Mouse (Mus musculus): ENCODE measurements around the gene Epb41l3. TPM values are rescaled to one million over a fixed set of nuclear protein-coding genes. Genes with fewer than 3 reads are reported as not detected.

Gene Epb41l3
- polyA plus RNA-seq, 1 experiment from 2014 or later: 64.0 TPM

DNA sequence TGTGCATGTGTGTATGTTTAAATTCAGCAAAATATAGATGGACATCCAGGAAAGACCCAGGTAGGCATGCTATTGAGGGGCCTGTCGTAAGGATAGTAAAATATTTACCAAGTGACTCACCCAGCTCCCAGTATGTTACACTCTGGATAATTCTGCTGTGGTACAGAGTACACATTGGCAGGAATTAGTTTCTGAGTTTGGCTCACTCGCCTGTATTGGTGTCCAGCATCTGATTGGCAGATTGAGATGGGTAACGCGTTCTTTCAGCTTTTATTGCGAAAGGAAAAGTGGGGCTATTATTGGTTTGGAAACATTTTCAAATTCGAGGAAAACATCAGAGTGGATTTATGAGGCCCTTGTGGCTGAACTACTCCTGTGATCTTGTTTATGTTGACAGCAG is 145.9 kb downstream of the Epb41l3 start:
- TF ChIP-seq CTCF (IDR thresholded peaks at IDR 0.05; ENCODE audit: low read depth): no peak

DNA sequence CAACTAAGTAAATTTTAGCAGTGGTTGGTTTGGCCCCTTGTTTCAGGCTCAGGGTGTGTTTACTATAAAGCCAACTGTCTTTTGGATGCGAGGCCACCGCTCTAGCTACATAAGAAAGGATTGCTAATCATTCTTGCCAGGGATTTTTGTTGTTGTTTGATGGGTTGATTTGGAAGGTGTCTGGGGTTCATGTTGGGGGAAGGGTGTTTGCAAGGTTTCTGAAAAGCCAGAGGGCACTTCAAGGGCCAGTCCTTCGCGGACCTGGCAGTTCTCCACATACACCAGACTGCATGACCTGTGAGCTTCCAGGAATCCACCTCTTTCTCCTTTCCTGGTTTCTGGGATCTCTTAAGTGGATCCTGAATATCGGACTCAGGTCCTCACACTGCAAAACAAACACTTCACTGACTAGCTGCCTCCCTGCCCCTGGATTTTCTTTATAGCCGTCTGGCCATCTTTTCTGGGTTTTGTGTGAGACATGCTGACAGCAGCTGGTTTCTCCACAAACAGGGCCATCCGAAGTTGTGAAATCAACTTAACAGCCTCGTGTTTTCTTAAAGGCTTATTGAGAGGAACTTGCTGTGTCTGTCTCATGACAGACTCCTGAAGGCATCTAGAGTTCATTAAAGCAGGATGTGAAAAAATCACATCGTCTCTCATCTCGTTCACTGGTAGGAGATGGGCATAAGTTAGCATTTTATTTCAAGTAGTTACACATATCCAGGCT is 146.6 kb downstream of the Epb41l3 start:
- peaks cover 10% of the 10 kb centered on the region for H3K4me1 ChIP-seq (ENCODE audit: insufficient read depth)
- no peak overlapping the region for H3K4me3 ChIP-seq (ENCODE audit: low read depth, low read length)
- 15% methylated on average over 10 of the region's 10 CpGs for WGBS
- no peak for TF ChIP-seq CTCF (IDR thresholded peaks at IDR 0.05; ENCODE audit: low read depth)
- no peak overlapping the region for H3K9ac ChIP-seq
- H3K27me3 ChIP-seq (ENCODE audit: insufficient read depth, low read length): no peaks in the 10 kb centered on the region
- DNase-seq: peak; percentile 64
- H3K36me3 ChIP-seq (ENCODE audit: insufficient read depth): peaks cover 9% of the 10 kb centered on the region; the same call in 1 of the 2 replicates
- no peak overlapping the region for H3K27ac ChIP-seq (ENCODE audit: low read depth)
- ATAC-seq (ENCODE audit: insufficient read depth): peak; percentile 51
- H3K4me2 ChIP-seq: no peak overlapping the region
- no peaks in the 10 kb centered on the region for H3K9me3 ChIP-seq (ENCODE audit: low read depth, low read length)

More for the DNA sequence above, 145.9 kb downstream of the Epb41l3 start:
- H3K36me3 ChIP-seq (ENCODE audit: insufficient read depth): peaks cover 9% of the 10 kb centered on the region; the same call in 1 of the 2 replicates
- no peak for DNase-seq
- H3K27me3 ChIP-seq (ENCODE audit: insufficient read depth, low read length): no peaks in the 10 kb centered on the region
- no peak overlapping the region for H3K27ac ChIP-seq (ENCODE audit: low read depth)
- H3K4me3 ChIP-seq (ENCODE audit: low read depth, low read length): no peak overlapping the region
- no peak overlapping the region for H3K9ac ChIP-seq
- WGBS: 64% methylated on average over 6 of the region's 6 CpGs
- H3K9me3 ChIP-seq (ENCODE audit: low read depth, low read length): no peaks in the 10 kb centered on the region
- ATAC-seq (ENCODE audit: insufficient read depth): peak; percentile 44; the same call in 1 of the 2 replicates
- no peak overlapping the region for H3K4me2 ChIP-seq
- H3K4me1 ChIP-seq (ENCODE audit: insufficient read depth): peaks cover 10% of the 10 kb centered on the region

DNA sequence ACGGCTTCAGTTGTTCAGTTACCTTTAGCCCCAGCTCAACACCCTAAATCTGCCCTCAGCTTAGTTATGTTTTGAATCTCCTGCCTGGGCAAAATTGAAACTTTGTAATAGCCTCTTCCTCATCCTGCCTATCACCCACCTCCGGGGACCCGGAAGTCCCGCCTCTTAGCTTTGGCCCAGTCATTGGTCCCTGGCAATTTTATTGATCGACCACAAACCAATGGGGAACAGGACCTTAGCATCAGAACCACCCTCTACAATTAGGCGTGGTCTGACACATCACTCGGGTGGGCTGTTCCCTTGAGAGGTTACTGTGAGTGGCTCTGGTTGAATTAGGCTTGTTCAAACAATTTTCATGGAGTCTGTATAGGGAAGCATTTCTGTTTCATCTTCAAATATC is 150.5 kb downstream of the Epb41l3 start:
- no peaks in the 10 kb centered on the region for H3K27me3 ChIP-seq (ENCODE audit: insufficient read depth, low read length)
- no peaks in the 10 kb centered on the region for H3K9me3 ChIP-seq (ENCODE audit: low read depth, low read length)
- no peak for ATAC-seq (ENCODE audit: insufficient read depth)
- no peak overlapping the region for H3K9ac ChIP-seq
- no peak overlapping the region for H3K4me3 ChIP-seq (ENCODE audit: low read depth, low read length)
- WGBS: 86% methylated on average over 7 of the region's 7 CpGs
- TF ChIP-seq CTCF (IDR thresholded peaks at IDR 0.05; ENCODE audit: low read depth): no peak
- H3K4me2 ChIP-seq: no peak overlapping the region
- peaks cover 10% of the 10 kb centered on the region for H3K4me1 ChIP-seq (ENCODE audit: insufficient read depth)
- peaks cover 5% of the 10 kb centered on the region; the same call in 1 of the 2 replicates for H3K36me3 ChIP-seq (ENCODE audit: insufficient read depth)
- no peak overlapping the region for H3K27ac ChIP-seq (ENCODE audit: low read depth)
- DNase-seq: no peak

DNA sequence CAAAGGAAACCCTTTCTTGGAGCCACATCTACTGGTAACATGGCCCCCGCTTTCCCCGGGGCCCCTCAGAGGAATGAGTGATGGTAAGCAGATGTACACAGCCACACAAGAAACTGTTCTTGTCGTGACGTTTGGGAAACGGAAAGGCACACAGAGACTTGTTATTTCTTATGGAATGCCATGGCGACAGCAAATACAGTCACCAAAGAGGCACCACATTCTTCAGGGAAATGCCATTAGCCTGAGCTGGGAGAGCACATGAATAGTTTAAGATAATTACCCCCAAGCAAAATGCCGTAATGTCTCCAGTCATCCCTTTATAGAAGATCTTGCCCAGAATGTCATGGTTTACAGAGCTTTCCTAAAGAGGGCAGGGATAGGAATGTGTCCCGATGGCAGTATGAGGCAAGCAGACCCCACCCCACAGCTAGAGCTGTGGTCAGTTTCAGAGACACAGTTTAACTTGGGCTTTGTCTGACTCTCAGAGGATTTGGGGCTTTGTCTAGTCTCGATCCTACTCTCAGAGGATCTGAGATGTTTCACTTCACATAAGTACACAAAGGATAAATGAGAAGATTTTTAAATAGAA is 152.0 kb downstream of the Epb41l3 start:
- WGBS: 30% methylated on average over 9 of the region's 9 CpGs

DNA sequence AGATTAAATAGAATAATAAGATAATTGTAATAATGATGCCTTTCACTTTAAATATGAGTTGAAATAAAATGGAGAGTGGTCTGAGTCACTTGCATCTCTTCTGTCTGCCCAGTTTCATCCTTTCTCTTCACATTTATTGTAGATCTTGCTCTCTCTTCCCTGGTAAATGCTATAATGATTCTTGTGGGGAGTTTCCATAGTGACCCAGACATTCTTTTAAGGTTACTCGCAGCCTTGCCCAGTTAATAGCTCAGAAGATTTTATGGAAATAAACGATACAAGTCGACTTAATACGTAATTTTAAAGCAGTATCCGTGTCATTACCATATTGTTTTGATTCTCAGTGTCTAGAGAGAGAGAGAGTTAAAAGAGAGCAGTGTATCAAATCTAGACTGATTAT is 154.0 kb downstream of the Epb41l3 start:
- Histone ChIP-seq H3K27ac (ENCODE audit: low read depth) (no peak overlapping the region), H3K9me3 (ENCODE audit: low read depth, low read length) (no peaks in the 10 kb centered on the region), H3K4me3 (ENCODE audit: low read depth, low read length) (no peak overlapping the region), H3K9ac (no peak overlapping the region), H3K4me1 (ENCODE audit: insufficient read depth) (no peaks in the 10 kb centered on the region), H3K4me2 (no peak overlapping the region), H3K36me3 (ENCODE audit: insufficient read depth) (no peaks in the 10 kb centered on the region), H3K27me3 (ENCODE audit: insufficient read depth, low read length) (no peaks in the 10 kb centered on the region)
- DNase-seq (no peak), ATAC-seq (ENCODE audit: insufficient read depth) (no peak)
- WGBS: 63% methylated on average over 5 of the region's 5 CpGs
- TF ChIP-seq CTCF (IDR thresholded peaks at IDR 0.05; ENCODE audit: low read depth): no peak

More for the DNA sequence above, 152.0 kb downstream of the Epb41l3 start:
- H3K4me1 ChIP-seq (ENCODE audit: insufficient read depth): no peaks in the 10 kb centered on the region
- no peaks in the 10 kb centered on the region for H3K27me3 ChIP-seq (ENCODE audit: insufficient read depth, low read length)
- peak; percentile 50 for DNase-seq
- peaks cover 5% of the 10 kb centered on the region; the same call in 1 of the 2 replicates for H3K36me3 ChIP-seq (ENCODE audit: insufficient read depth)
- no peak for TF ChIP-seq CTCF (IDR thresholded peaks at IDR 0.05; ENCODE audit: low read depth)
- H3K27ac ChIP-seq (ENCODE audit: low read depth): no peak overlapping the region
- H3K4me2 ChIP-seq: 0 out of 2 replicates have a peak overlapping the region, but pooled peaks have one; percentile 2
- H3K9me3 ChIP-seq (ENCODE audit: low read depth, low read length): no peaks in the 10 kb centered on the region
- peak; percentile 62 for ATAC-seq (ENCODE audit: insufficient read depth)
- no peak overlapping the region for H3K9ac ChIP-seq
- no peak overlapping the region for H3K4me3 ChIP-seq (ENCODE audit: low read depth, low read length)

DNA sequence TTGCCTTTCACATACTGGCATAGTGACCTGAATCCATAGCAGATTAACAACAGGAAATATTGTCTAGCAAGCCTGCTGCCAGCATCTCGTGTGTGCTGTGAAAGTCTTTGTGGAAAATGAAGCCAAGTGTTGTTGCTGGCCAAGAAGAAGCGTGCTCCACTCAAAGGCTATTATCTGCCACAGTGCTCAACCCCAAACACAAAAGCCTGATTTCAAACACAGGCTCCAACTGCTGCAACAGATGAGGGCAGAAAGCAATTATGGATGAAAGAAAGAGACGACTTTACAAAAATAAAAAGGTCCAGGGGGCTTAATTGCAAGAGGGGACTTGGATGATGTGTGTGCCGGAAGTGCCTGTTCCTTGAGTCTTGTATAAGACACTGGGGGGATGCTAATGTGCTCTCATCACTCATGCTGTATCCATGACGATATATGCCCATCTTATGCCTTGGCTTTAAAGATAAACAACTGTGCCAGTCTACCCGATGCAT is 154.7 kb downstream of the Epb41l3 start:
- Histone ChIP-seq H3K4me2 (no peak overlapping the region), H3K27ac (ENCODE audit: low read depth) (no peak overlapping the region), H3K27me3 (ENCODE audit: insufficient read depth, low read length) (no peaks in the 10 kb centered on the region), H3K9ac (no peak overlapping the region), H3K36me3 (ENCODE audit: insufficient read depth) (no peaks in the 10 kb centered on the region), H3K4me1 (ENCODE audit: insufficient read depth) (no peaks in the 10 kb centered on the region), H3K4me3 (ENCODE audit: low read depth, low read length) (no peak overlapping the region), H3K9me3 (ENCODE audit: low read depth, low read length) (no peaks in the 10 kb centered on the region)
- TF ChIP-seq CTCF (IDR thresholded peaks at IDR 0.05; ENCODE audit: low read depth): no peak
- no peak for ATAC-seq (ENCODE audit: insufficient read depth)
- 50% methylated on average over 6 of the region's 6 CpGs for WGBS
- DNase-seq: peak; percentile 20

DNA sequence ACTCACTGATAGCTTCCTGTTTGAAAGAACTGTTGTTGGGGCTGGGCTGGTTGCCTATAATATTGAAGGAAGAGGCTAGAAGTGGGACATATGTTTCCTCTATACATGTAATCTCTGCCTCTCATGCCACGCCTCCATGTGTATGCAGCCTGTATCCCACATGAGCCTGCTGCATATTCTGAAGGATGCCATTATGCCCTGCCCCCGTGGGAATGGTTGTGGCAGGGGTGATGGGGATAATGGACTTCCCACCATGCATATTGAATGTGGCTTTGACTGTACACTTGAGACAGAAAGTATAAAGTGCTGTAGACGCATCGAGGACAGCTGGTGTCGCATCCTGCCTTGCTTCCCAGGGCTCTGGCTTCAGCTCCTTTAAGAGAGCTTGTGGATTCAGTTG is 155.9 kb downstream of the Epb41l3 start:
- Histone ChIP-seq H3K27ac (ENCODE audit: low read depth) (no peak overlapping the region), H3K4me2 (no peak overlapping the region), H3K9ac (no peak overlapping the region), H3K4me3 (ENCODE audit: low read depth, low read length) (no peak overlapping the region), H3K36me3 (ENCODE audit: insufficient read depth) (no peaks in the 10 kb centered on the region), H3K4me1 (ENCODE audit: insufficient read depth) (no peaks in the 10 kb centered on the region), H3K9me3 (ENCODE audit: low read depth, low read length) (no peaks in the 10 kb centered on the region), H3K27me3 (ENCODE audit: insufficient read depth, low read length) (no peaks in the 10 kb centered on the region)
- WGBS: 84% methylated on average over 5 of the region's 5 CpGs
- no peak for TF ChIP-seq CTCF (IDR thresholded peaks at IDR 0.05; ENCODE audit: low read depth)
- ATAC-seq (ENCODE audit: insufficient read depth) (no peak), DNase-seq (no peak)

Data from lung, embryonic 14.5 days (tissue).